Mouse (Mus musculus): ENCODE results near the gene Muc4.

Muc4 gene

DNA sequence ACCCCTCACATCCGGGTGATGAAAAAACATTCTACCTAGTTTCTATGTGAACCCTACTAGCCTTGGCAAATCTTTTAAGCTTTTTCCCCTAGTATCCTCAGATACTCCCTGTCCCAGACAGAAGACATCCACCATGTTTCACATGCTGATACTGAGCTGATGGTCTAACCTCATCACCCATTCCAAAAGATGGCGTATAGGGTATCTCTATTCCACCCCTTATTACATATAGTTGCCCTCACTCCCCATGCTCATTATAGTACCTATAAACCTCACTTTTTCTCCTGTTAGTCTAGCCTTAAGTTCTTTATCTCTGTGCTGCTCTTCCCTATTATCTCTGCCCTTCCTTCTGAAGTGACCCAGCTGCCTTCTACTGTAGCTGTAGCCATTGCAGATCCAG is at the start of gene Muc4:
Muc4 (plus strand) TSS at position 301 of the 400 bp plus-strand sequence.
- DNase-seq (ENCODE audit: low read depth, low spot score): no peak

DNA sequence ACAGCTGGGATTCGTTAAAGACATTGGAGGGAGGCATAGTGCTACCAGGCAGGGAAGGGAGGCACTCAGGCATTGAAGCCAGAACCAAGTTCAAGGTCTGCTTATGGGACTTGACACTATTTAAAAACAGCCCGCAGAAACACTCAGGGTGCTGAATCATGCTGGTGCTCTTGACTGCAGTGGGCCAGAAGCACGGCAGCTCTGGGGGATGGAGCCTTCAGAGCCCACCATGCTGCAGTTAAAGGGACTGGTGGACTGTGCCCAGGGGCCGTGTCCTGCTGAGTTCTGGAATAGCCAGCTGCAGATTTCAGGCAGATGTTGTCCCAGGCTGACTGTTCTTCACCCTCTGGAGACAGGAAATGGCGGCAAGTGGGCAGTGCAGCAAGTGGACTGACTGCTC is 49.7 kb upstream of the Muc4 start:
- DNase-seq (ENCODE audit: low read depth, low spot score): no peak

GRCm38 (mm10) chr16:32687221-32687620 is 48.5 kb upstream of the Muc4 start:
- DNase-seq (ENCODE audit: low read depth, low spot score): peak; percentile 60

GRCm38 (mm10) chr16:32688770-32689169 is 46.9 kb upstream of the Muc4 start:
- no peak for DNase-seq (ENCODE audit: low read depth, low spot score)

- DNase-seq (ENCODE audit: low read depth, low spot score): peak; percentile 87
Measured at GRCm38 (mm10) chr16:32689501-32689900, 46.2 kb upstream of the Muc4 start.

DNA sequence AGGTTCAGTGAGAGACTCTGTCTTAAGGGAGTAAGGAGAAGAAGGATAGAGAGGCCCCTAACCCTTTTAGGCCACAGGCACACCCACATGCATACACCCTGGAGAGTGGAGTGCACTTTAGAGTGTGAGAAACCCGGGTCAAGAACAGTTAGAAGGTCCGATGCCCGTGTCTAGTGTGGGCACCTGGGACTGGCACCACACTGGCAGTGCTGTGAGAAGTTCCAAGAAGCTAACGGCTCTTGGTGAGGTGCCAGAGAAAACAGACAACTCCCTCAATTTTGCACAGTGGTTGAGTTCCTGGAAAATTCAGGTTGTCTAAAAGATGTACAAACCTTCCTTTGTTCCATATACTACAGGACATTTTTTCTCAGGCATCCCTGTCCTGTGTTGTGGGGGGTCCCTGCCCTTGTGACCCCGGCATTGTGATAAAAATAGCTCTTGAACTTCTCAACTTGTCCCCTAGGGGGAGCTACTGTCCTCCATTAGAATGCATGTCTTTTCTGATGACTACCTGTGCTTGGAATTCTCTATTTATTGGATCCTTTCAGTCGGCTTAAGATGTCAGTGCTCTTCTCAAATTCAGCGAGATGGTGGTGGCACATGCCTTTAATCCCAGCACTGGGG is 38.7 kb upstream of the Muc4 start:
- peak; percentile 71 for DNase-seq (ENCODE audit: low read depth, low spot score)

DNA sequence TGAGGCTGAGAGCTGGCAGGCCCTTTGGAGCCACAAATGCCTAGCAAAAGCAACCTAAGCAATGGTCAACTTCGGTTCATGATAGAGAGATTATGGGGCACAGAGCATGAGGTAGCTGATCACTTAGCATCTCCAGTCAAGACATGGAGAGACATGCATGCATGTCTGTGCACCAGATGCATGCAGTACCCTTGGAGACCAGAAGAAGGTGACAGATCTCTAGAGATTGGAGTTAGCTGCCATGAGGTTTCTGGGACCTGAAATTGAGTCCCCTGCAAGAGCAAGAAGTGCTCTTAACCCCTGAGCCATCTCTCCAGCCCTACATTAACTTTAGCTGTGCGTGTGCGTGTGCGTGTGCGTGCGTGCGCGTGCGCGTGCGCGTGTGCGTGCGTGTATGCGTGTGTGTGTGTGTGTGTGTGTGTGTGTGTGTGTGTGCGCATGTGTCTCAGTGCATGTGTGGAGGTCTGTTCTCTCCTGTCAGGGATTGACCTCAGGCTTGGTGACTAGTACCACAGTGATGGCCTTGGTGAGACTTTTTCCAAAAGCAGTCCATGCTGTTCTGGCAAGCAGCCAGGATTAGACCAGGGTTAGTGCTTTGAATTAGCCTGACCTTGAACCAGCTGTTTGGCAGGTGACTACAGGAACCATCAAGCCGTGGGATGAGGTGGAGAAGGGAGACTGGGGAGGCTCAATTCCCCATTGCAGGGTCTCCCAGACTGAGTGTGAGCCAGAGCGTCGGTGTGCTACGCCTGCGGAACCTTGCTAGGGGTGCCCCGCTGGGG is 37.8 kb upstream of the Muc4 start:
- DNase-seq (ENCODE audit: low read depth, low spot score): peak; percentile 43

- no peak for DNase-seq (ENCODE audit: low read depth, low spot score)
Measured at GRCm38 (mm10) chr16:32698550-32698949, 37.1 kb upstream of the Muc4 start.

DNA sequence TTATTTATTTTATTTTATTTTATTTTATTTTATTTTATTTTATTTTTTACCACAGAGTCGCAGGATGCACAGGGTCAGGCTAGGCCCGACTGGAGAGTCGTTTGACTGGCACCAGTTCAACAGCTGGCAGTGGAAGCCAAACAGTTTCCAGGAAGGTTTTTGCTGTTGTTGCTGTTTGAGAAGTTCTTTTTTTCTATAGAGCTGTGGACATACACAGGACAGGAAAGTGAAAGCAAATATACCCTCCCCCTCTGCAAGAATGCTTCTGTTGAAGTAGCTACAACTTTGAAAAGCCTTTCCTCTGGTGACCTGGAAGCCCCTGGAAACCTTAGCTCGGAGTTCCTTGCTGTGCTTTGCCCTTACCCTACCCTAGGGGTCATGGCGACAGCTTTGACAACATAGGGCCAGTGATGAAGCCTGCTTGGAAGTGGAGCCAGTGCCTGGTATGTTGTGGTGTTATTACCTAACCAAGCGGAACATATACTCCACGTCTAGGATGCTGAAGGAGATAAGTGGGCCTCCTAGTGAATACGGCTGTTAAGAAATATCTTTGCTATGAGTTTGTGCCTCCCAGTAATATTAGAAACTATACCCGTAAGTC is 32.3 kb upstream of the Muc4 start:
- DNase-seq (ENCODE audit: low read depth, low spot score): no peak

DNA sequence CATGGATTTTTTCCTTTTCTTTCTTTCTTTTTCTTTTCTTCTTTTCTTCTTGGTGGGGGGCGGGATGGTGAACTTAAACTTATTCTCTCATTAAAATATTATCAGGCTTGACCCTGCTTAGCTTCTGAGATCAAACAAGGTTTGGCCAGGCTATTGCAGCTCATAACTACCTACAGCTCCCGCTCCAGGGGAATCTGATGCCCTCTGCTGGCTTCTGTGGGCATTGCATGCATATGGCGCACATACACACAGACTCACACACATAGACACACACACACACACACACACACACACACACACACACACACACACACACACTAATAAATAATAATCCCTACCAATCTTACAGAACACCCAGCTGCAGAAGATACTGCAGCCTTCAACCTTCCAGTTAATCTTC is 30.1 kb upstream of the Muc4 start:
- DNase-seq (ENCODE audit: low read depth, low spot score): peak; percentile 28

GRCm38 (mm10) chr16:32707111-32707823 is 28.4 kb upstream of the Muc4 start:
- no peak for DNase-seq (ENCODE audit: low read depth, low spot score)

- DNase-seq (ENCODE audit: low read depth, low spot score): no peak
Measured at GRCm38 (mm10) chr16:32707824-32708456, 27.7 kb upstream of the Muc4 start.

DNA sequence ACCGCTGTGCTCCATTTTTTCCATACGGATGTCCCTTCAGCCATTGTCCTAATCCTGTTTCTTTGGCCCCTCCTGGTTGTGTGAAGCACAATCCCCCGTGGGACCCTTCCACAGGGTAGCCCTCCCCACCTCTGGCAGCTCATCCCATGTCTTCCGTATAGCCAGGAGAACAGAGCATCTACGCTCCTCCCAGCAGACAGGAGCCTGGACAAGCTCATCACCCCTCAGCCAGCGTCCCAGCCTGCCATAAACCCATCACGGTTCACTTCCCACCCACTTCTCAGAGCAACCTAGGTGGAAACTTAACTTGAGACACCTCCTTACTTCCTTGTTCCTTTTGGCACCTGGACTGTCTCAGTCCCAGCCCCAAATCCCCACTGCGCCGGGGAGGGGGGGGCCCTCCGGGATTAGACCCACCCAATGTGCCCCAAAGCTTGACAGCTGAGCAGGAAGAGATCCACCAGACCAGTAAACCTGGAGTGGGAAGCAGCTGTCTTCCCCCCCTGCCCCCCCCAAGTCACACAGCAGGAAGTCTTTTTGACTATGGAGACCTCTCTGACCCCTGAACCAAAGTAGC is 27.1 kb upstream of the Muc4 start:
- no peak for DNase-seq (ENCODE audit: low read depth, low spot score)

- no peak for DNase-seq (ENCODE audit: low read depth, low spot score)
Measured at GRCm38 (mm10) chr16:32709116-32709515, 26.6 kb upstream of the Muc4 start.

GRCm38 (mm10) chr16:32710426-32711070 is 25.1 kb upstream of the Muc4 start:
- no peak for DNase-seq (ENCODE audit: low read depth, low spot score)

DNA sequence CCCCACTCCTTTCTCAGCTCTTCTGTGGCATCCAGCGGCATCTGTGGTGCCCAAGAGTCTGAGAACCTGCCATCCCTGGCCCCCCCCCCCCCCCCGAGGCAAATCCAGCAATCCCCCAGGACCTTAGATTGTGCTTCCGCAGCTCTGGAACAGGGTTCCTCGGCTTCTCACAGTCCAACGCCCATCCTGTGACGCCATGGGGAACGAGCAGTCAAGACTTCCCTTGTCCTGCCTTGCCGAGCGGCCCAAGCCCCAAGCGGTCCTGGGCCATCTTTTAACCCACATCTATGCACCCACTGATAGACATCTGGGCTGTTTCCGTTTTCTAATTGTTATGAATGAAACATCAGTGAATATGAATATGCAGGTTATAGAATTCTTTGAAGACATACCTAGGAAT is 23.5 kb upstream of the Muc4 start:
- no peak for DNase-seq (ENCODE audit: low read depth, low spot score)

DNA sequence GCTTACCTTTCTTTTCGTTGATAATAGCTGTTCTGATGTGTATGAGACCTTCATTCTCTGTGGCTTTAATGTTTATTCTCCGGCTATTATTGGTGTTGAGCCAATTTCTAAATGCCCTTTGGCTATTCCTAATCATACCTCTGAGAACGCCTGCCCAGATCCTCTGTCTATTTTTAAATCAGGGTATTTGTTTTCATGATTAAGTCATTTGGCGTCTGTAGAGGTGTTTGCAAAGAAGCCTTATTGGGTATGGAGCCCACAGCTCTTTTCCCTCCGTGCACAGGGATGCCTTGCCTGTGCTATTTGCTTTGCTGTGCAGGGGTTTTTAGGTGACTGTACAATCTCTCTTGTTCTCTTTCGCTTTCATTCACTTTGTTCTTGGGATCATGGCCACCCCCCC is 22.1 kb upstream of the Muc4 start:
- DNase-seq (ENCODE audit: low read depth, low spot score): no peak

DNA sequence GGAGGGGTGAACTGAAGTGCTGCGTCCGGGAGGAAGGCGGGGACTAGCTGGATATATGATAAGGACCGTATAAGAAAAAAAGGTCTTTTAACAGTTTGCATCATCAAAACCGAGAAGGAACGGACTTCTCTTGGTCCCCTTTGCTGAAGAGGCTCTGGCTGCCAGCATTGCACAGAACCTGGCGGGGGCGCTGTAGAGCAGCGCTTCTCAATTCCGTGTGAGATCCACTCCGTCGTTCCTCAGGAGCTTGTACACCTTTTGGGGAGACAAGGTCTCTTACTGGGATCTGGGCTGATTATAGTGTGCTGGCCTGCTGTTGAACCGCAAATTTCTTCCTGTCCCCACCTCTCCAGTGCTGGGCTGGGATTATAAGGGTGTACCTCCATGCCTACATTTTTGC is 20.3 kb upstream of the Muc4 start:
- DNase-seq (ENCODE audit: low read depth, low spot score): peak; percentile 42

- DNase-seq (ENCODE audit: low read depth, low spot score): no peak
Measured at GRCm38 (mm10) chr16:32723163-32723562, 12.5 kb upstream of the Muc4 start.

DNA sequence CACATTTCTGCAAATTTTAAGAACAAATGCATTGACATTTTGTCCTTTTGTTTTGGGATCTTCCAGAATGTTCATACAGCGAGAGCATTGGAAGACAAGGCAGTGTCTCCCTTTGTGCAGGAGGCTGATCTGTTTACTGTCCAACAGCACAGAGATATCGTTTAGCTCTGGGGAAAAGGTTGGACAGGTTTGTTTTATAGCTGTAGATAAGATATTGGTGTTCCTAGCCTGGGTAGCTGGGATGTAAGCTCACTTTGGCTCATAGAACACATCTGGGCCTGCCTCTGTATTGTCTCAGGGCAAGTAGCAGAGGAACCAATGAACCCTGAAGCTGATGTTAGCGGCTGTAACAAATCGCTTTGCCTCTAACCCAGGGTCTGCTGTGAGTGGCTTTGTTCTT is 11.9 kb upstream of the Muc4 start:
- no peak for DNase-seq (ENCODE audit: low read depth, low spot score)

DNA sequence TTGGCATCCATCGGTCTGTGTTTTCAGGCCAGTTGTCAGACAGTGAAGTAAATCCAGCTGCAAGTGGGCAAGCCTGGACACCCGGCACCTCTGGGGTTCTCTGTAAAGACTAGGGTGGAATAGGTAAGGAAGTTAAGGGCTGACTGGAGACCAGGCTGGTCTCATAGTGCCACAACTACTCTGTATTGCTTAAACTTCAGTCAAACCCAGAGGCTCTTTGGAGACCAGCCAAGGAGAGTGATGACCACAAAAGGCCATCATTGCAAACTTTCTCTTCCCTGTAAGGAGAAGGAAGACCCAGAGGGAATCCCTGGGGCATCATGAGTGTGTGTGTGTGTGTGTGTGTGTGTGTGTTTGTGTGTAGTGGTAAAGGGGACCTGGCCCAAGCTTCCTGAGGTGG is 11.4 kb upstream of the Muc4 start:
- no peak for DNase-seq (ENCODE audit: low read depth, low spot score)
